Mouse (Mus musculus) midbrain, embryonic 16.5 days (tissue): ENCODE results near the gene Fam169a. TPM values are rescaled to one million over a fixed set of nuclear protein-coding genes. Genes with fewer than 3 reads are reported as not detected.

ENCODE experiments used
- polyA plus RNA-seq: library from polyadenylated mRNA; unstranded; fragments of >200 nt; fragmentation: Nextera tagmentation; extraction: Ambion mirVana; gene quantifications from 2 replicates; pipeline ENCODE4 v1.2.1, GENCODE M21; 2015

Gene Fam169a
- polyA plus RNA-seq, 1 experiment from 2014 or later = 38.2 TPM

Other genes with a start within 250 kb of the Fam169a start
- gene Gcnt4, start 142.6 kb upstream of the Fam169a start, polyA plus RNA-seq = 0.05 and 0.24 TPM in 2 replicates
- not detected in 2 replicates for gene 1700029F12Rik, start 32.9 kb upstream of the Fam169a start, polyA plus RNA-seq
- 0.61 and 0.67 TPM in 2 replicates for gene Gm6169, start 32.0 kb downstream of the Fam169a start, polyA plus RNA-seq
- gene Gfm2, start 70.7 kb downstream of the Fam169a start, polyA plus RNA-seq = 30.1 and 37.0 TPM in 2 replicates
- gene Nsa2, start 70.7 kb downstream of the Fam169a start, polyA plus RNA-seq = 30.3 and 32.9 TPM in 2 replicates
- gene Hexb, start 131.1 kb downstream of the Fam169a start, polyA plus RNA-seq = 40.3 and 49.8 TPM in 2 replicates
- 103 and 119 TPM in 2 replicates for gene Enc1, start 173.8 kb downstream of the Fam169a start, polyA plus RNA-seq